Mouse (Mus musculus) layer of hippocampus, postnatal 36 days (tissue): Measurements from ENCODE around the gene Calcb. TPM values are rescaled to one million over a fixed set of nuclear protein-coding genes. Genes with fewer than 3 reads are reported as not detected.

Experiments
- DNase-seq, 2 experiments: peaks; one replicate each; pipeline ENCODE4 v3.0.0; 2022
- total RNA-seq, 2 experiments: library from RNA; stranded (reverse); gene quantifications; 2 replicates each; pipeline ENCODE4 v1.2.3; 2021

Gene Calcb
- total RNA-seq, 2 experiments from 2014 or later, result not detected

GRCm38 (mm10) chr7:114754196-114754595 lies 35.8 kb downstream of the Calcb start:
- no peak for DNase-seq

- DNase-seq, result no peak
These were observed 36.2 kb downstream of the Calcb start for GRCm38 (mm10) chr7:114754626-114755025.

GRCm38 (mm10) chr7:114762660-114763059 lies 44.2 kb downstream of the Calcb start:
- DNase-seq, result no peak

- DNase-seq, result no peak
These were observed 46.8 kb downstream of the Calcb start for GRCm38 (mm10) chr7:114765273-114765672.

GRCm38 (mm10) chr7:114766523-114766922 lies 48.1 kb downstream of the Calcb start:
- DNase-seq, result no peak

- DNase-seq, result no peak
These were observed 50.1 kb downstream of the Calcb start for GRCm38 (mm10) chr7:114768516-114768915.

- DNase-seq, result no peak
These were observed 50.6 kb downstream of the Calcb start for GRCm38 (mm10) chr7:114769041-114769440.

- no peak for DNase-seq
These were observed 52.1 kb downstream of the Calcb start for GRCm38 (mm10) chr7:114770586-114770985.

GRCm38 (mm10) chr7:114771801-114772200 lies 53.4 kb downstream of the Calcb start:
- DNase-seq, result no peak

Other genes with a start within 250 kb of the Calcb start
- gene Cyp2r1, start 155.7 kb upstream of the Calcb start, total RNA-seq, result 1 to 10 TPM; 1.2 to 1.9 TPM
- gene Calca, start 82.3 kb upstream of the Calcb start, total RNA-seq, result 1 to 10 TPM in 1 of 2 experiments, not detected in 1; 1.0 TPM
- gene Insc, start 25.1 kb downstream of the Calcb start, total RNA-seq, result 1 to 10 TPM; 4.2 to 6.1 TPM